Mouse (Mus musculus): ENCODE results near the gene Adgrg3.

- TF ChIP-seq CTCF (IDR thresholded peaks at IDR 0.05; ENCODE audit: low read depth) (no peak), EP300 (IDR thresholded peaks at IDR 0.05; ENCODE audit: low read depth) (no peak)
These were observed 67.4 kb downstream of the Adgrg3 start for GRCm38 (mm10) chr8:95084744-95085431.
